Mouse (Mus musculus) neural tube, embryonic 15.5 days (tissue): ENCODE measurements around the gene Nup205. TPM values are rescaled to one million over a fixed set of nuclear protein-coding genes. Genes with fewer than 3 reads are reported as not detected.
"Not testable (repeated sequence)": the region's sequence is repeated elsewhere in the genome, so short reads cannot be mapped to it uniquely, and the experiment has no call there.

ENCODE experiments used
- ATAC-seq: fragments of 200-750 bp; cut with Nextera tagmentation; 2 replicates; pipeline ENCODE4 v1.8.0; 2017; ENCODE audit warnings: mild to moderate bottlenecking, moderate TSS enrichment, moderate library complexity; ENCODE audit not compliant: low FRiP score
- H3K27ac ChIP-seq: fragments of 300-500 bp; sonication (generic); replicated peaks from 2 replicates; pipeline ENCODE4 v1.5.1; 2015; ENCODE audit warnings: mild to moderate bottlenecking, inconsistent platforms
- H3K27me3 ChIP-seq: fragments of 300-500 bp; sonication (generic); replicated peaks from 2 replicates; pipeline ENCODE4 v1.6.1; 2015; ENCODE audit warnings: inconsistent platforms
- H3K36me3 ChIP-seq: fragments of 300-500 bp; sonication (generic); 2 replicates; pipeline ENCODE4 v1.6.1; 2015; ENCODE audit warnings: inconsistent platforms
- H3K4me1 ChIP-seq: fragments of 300-500 bp; sonication (generic); 2 replicates; pipeline ENCODE4 v1.6.1; 2015; ENCODE audit warnings: inconsistent platforms
- H3K4me2 ChIP-seq: fragments of 300-500 bp; sonication (generic); 2 replicates; pipeline ENCODE4 v1.6.1; 2015; ENCODE audit warnings: inconsistent platforms, mild to moderate bottlenecking, moderate library complexity
- H3K4me3 ChIP-seq: fragments of 300-500 bp; sonication (generic); replicated peaks from 2 replicates; pipeline ENCODE4 v1.5.1; 2015; ENCODE audit warnings: mild to moderate bottlenecking, inconsistent platforms
- H3K9ac ChIP-seq: fragments of 300-500 bp; sonication (generic); replicated peaks from 2 replicates; pipeline ENCODE4 v1.6.1; 2015; ENCODE audit warnings: mild to moderate bottlenecking, inconsistent platforms
- H3K9me3 ChIP-seq: fragments of 300-500 bp; sonication (generic); replicated peaks from 2 replicates; pipeline ENCODE4 v1.6.1; 2016; ENCODE audit warnings: inconsistent platforms
- WGBS: fragments of 180-500 bp; shearing (Covaris S2); methylation state at CpG from one replicate; pipeline ENCODE4 v1.1.7; 2015; ENCODE audit warnings: mixed read lengths; 5-methylcytosine and 5-hydroxymethylcytosine counted together
- polyA plus RNA-seq: library from polyadenylated mRNA; unstranded; fragments of >200 nt; fragmentation: Nextera tagmentation; extraction: Ambion mirVana; gene quantifications from 2 replicates; pipeline ENCODE4 v1.2.1, GENCODE M21; 2015

Gene Nup205
- 17.8 and 20.7 TPM in 2 replicates for polyA plus RNA-seq

DNA sequence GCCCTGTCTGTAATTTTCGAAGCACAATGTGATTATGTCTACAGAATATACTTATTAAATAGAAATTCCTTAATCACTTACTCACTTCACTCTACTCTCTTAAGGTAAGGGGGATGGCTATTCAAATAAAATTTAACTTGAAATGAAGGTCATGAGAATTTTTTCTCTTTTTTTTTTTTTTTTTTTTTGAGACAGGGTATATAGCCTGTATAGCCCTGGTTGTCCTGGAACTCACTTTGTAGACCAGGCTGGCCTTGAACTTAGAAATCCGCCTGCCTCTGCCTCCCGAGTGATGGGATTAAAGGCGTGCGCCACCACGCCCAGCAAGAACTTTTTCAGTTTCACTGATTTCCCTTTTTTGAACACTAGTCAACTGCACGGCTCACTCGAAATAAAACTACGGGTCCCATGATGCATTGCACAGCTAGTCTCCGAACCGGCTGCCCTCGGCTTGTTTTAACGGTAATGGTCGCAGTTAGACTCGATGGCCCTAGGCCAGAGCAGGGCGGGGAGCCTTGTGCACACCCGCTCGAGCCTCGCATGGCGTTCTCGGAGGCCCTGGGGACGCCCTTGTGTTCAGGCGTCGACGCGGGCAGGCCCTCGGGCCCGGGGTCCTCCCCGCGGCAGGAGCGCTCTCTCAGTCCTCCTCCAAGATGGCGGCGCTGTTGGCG, at the start of gene Nup205:
Gene Nup205 (plus strand): TSS at position 443 of the 671 bp plus-strand sequence.
- Histone ChIP-seq H3K36me3 (no peaks in the 10 kb centered on the region), H3K9me3 (no peaks in the 10 kb centered on the region)
- peak; percentile 95 for ATAC-seq

DNA sequence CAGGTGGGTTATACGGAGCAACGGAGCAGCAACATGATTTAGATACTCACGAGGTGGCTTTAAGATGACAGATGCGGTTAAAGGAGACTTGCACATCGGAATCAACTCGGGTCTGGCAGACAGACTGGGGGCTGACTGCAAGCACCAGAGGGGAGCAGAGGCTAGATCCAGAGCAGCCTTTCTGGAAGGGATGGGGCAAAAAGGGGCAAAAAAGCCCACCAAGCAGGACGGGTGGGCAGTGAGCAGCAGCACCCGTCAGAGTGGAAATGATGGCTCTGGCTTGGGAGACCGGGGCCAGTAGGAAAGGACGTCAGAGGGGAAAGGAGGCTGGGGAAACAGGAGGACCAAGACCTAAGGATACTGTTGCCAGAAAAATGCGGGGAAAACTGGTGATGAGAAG, 44.4 kb upstream of the Nup205 start:
- H3K27ac ChIP-seq, result peak overlapping the region; percentile 91
- H3K9me3 ChIP-seq, result no peaks in the 10 kb centered on the region
- WGBS, result under 1% methylated on average over 11 of the region's 11 CpGs
- peaks cover 23% of the 10 kb centered on the region for H3K4me1 ChIP-seq
- peak overlapping the region; percentile 83 for H3K4me3 ChIP-seq
- H3K9ac ChIP-seq, result peak overlapping the region; percentile 74
- H3K36me3 ChIP-seq, result no peaks in the 10 kb centered on the region
- ATAC-seq, result peak; percentile 12; the same call in 1 of the 2 replicates
- peak overlapping the region; percentile 87 for H3K4me2 ChIP-seq
- H3K27me3 ChIP-seq, result no peaks in the 10 kb centered on the region

More for the DNA sequence above, at the start of gene Nup205:
- WGBS, result 3% methylated on average over 34 of the region's 34 CpGs
- Histone ChIP-seq H3K27me3 (no peaks in the 10 kb centered on the region), H3K4me1 (peaks cover 6% of the 10 kb centered on the region), H3K9ac (peak within 1 kb of the TSS; percentile 77), H3K4me3 (peak within 1 kb of the TSS; percentile 92), H3K4me2 (peak within 1 kb of the TSS; percentile 79), H3K27ac (peak within 1 kb of the TSS; percentile 99)

DNA sequence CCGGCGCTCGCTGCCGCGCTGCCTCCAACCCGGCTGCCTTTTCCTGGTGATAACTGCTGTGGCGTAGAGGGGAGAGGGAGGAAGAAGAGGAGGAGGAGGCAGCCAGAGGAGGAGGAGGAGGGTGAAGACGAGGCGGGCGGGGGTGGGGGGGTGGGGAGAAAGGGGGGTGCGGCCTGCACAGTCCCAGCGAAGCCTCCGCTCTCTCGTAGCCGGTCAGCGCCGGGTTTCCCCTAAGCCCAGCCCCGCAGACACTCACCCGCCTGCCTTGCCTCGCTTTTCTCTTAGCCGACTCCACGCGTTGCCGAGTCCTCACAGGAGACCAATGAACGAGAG, 44.0 kb upstream of the Nup205 start:
- Histone ChIP-seq H3K4me3 (peak overlapping the region; percentile 83), H3K9ac (peak overlapping the region; percentile 74), H3K27me3 (no peaks in the 10 kb centered on the region), H3K4me1 (peaks cover 23% of the 10 kb centered on the region), H3K9me3 (no peaks in the 10 kb centered on the region), H3K36me3 (no peaks in the 10 kb centered on the region), H3K27ac (peak overlapping the region; percentile 91), H3K4me2 (peak overlapping the region; percentile 87)
- peak; percentile 90 for ATAC-seq
- WGBS, result under 1% methylated on average over 19 of the region's 25 CpGs

DNA sequence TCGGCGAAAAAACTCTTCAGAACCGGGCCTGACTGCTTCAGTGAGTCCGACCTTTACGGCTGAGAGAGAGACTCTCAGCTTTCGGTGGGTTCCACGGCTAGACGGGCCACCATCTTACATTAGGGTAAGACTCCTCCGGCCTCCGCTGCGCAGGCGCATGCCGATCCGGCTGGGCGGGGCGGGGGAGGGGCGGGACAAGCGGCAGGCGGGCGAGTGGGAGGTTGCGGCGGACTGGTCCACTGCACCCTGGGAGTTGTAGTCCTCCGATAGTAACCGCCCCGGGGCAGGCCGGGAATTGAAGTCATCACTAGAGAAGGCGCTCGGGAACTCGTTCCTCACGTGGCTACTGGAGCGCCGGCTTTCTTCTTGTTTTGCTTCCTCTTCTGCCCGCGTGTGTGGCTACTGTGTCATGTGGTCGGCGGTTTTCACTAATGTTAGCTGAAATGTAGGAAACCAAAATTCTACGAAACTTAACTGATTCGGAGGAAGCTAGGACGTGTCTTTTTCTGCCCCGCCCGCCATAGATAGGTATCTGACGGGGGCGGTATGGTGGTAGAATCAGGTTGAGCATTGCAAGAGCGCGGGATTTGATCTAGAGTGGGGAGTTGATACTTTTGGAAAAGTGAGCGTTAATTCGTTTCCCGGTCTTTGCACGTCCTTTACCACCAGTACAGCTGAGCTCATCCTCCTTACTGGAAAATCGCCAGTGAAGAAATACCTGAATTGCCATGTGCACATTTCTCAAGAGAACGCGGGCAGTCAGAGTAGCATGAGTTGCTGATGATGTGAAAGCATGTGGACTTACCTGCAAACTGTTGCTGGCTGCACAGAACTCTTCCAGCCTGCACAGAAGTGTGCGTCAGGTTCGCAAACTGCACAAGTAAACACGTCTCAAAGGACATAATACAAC, 43.4 kb upstream of the Nup205 start, which contains the start of gene Cnot4:
Gene Cnot4 (minus strand): TSS at position 146 of the 910 bp plus-strand sequence.
- peak within 1 kb of the TSS; percentile 91 for H3K27ac ChIP-seq
- H3K9me3 ChIP-seq, result no peaks in the 10 kb centered on the region
- H3K4me2 ChIP-seq, result peak within 1 kb of the TSS; percentile 87
- H3K4me3 ChIP-seq, result peak within 1 kb of the TSS; percentile 83
- under 1% methylated on average over 53 of the region's 55 CpGs for WGBS
- H3K9ac ChIP-seq, result peak within 1 kb of the TSS; percentile 74
- H3K27me3 ChIP-seq, result no peaks in the 10 kb centered on the region
- ATAC-seq, result peak; percentile 99
- H3K36me3 ChIP-seq, result no peaks in the 10 kb centered on the region
- peaks cover 23% of the 10 kb centered on the region for H3K4me1 ChIP-seq

DNA sequence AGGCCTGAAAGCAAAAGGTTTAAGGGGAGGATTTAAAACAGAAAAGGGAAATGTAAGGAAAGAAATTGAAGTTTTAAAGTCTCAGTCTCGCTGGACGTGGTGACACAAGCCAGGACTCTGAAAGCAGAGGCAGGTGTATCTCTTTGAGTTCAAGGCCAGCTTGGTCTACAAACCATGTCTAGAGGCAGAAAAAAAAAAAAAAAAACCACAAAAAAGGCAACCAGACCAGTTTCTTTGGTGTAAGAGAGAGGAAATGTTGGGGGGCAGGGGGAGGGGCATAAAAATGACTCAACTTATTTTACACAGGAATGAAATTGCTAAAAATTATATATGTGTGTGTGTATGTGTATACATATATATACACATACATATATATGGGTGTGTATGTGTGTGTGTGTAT, 42.4 kb upstream of the Nup205 start:
- Histone ChIP-seq H3K9ac (no peak overlapping the region), H3K9me3 (no peaks in the 10 kb centered on the region), H3K36me3 (no peaks in the 10 kb centered on the region), H3K27me3 (no peaks in the 10 kb centered on the region), H3K4me1 (peaks cover 23% of the 10 kb centered on the region), H3K4me2 (peak overlapping the region; percentile 80), H3K4me3 (peak overlapping the region; percentile 83; the same call in 1 of the 2 replicates), H3K27ac (no peak overlapping the region)
- ATAC-seq, result no peak
- WGBS, result 67% methylated on average over 2 of the region's 2 CpGs

DNA sequence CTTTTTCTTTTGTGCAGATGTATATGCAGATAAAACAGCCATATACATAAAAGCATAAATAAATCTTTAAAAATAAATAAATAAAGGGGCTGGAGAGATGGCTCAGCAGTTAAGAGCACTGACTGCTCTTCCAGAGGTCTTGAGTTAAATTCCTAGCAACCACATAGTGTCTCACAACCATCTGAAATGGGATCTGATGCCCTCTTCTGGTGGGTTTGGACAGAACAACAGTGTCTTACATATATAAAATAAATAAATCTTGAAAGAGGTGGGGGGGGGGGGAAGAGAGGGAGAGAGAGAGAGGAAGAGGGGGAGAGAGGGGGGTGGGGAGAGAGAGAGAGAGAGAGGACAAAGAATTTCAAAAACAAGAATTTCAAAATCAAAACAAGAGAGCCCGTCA, 36.9 kb upstream of the Nup205 start:
- H3K4me3 ChIP-seq, result no peak overlapping the region
- H3K4me2 ChIP-seq, result no peak overlapping the region
- no peak overlapping the region for H3K9ac ChIP-seq
- ATAC-seq, result no peak
- no peaks in the 10 kb centered on the region for H3K36me3 ChIP-seq
- no peak overlapping the region for H3K27ac ChIP-seq
- no peaks in the 10 kb centered on the region for H3K9me3 ChIP-seq
- 88% methylated on average over 1 of the region's 1 CpGs for WGBS
- H3K27me3 ChIP-seq, result no peaks in the 10 kb centered on the region
- no peaks in the 10 kb centered on the region for H3K4me1 ChIP-seq

DNA sequence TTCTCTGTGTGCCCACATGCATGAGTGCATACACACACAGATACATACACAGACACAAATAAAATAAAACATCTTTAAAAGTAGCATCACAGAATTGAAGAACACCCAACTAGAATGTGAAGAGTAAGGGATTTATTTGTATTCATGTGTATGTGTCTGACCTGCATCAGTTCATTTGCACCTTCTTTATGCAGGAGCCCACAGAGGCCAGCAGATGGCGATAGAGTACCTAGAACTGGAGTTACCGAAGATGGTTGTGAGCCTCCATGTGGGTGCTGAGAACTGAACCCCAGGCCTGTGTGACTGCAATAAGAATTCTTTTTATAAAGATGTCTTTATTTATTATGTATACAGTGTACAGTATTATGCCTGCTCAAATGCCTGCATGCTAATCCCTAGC, 31.7 kb upstream of the Nup205 start:
- WGBS, result 89% methylated on average over 2 of the region's 2 CpGs
- Histone ChIP-seq H3K9ac (no peak overlapping the region), H3K27ac (no peak overlapping the region), H3K36me3 (no peaks in the 10 kb centered on the region), H3K9me3 (no peaks in the 10 kb centered on the region), H3K4me3 (no peak overlapping the region), H3K4me1 (no peaks in the 10 kb centered on the region), H3K4me2 (no peak overlapping the region), H3K27me3 (no peaks in the 10 kb centered on the region)
- no peak for ATAC-seq

DNA sequence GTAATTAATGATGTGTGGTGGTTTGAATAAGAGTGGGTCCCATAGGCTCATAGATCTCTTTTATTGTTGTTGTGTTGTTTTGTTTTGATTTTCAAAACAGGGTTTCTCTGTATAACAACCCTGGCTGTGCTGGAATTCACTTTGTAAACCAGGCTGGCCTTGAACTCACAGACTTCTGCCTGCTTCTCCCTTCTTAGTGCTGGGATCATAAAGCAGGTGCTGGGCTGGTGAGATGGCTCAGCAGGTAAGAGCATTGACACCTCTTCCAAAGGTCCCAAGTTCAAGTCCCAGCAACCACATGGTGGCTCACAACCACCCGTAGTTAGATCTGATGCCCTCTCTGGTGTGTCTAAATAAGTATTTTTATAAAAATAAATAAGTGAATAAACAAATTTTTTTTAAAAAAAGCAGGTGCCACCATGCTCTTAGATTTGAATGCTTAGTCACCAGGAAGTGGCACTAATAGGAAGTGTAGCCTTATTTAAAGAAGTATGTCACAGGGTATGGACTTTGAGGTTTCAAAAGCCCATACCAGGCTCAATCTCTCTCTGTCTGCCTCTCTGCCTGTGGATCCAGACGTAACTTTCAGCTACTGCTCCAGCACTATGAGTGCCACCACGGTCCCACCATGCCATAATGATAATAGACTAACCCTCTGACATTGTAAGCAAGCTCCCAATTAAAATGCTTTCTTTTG, 29.3 kb upstream of the Nup205 start:
- H3K4me2 ChIP-seq, result no peak overlapping the region
- H3K36me3 ChIP-seq, result no peaks in the 10 kb centered on the region
- H3K9ac ChIP-seq, result no peak overlapping the region
- 89% methylated on average over 3 of the region's 3 CpGs for WGBS
- H3K27ac ChIP-seq, result no peak overlapping the region
- no peak overlapping the region for H3K4me3 ChIP-seq
- H3K27me3 ChIP-seq, result no peaks in the 10 kb centered on the region
- H3K9me3 ChIP-seq, result no peaks in the 10 kb centered on the region
- ATAC-seq, result no peak
- H3K4me1 ChIP-seq, result no peaks in the 10 kb centered on the region

DNA sequence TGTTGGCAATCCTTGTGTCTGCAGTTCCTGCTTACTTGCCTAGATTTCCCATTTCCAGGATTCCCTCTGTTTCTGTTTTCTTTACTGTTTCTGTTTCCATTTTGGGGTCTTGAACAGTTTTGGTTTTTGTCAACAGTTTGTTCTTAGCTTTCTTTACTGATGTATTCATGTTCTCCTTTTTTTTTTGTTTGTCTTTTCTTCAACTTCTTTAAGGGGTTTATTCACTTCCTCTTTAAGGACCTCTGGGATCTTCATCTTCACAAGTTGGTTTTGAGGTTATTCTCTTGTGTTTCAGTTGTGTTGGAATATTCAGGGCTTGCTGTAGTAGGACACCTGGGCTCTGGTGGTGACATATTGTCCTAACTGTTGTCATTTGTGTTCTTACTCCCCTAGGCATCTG, 22.7 kb upstream of the Nup205 start:
- no peak for ATAC-seq
- H3K27me3 ChIP-seq, result no peaks in the 10 kb centered on the region
- no peaks in the 10 kb centered on the region for H3K36me3 ChIP-seq
- H3K27ac ChIP-seq, result no peak overlapping the region
- no peak overlapping the region for H3K4me2 ChIP-seq
- no peaks in the 10 kb centered on the region for H3K4me1 ChIP-seq
- no peaks in the 10 kb centered on the region for H3K9me3 ChIP-seq
- H3K9ac ChIP-seq, result no peak overlapping the region
- no peak overlapping the region for H3K4me3 ChIP-seq

DNA sequence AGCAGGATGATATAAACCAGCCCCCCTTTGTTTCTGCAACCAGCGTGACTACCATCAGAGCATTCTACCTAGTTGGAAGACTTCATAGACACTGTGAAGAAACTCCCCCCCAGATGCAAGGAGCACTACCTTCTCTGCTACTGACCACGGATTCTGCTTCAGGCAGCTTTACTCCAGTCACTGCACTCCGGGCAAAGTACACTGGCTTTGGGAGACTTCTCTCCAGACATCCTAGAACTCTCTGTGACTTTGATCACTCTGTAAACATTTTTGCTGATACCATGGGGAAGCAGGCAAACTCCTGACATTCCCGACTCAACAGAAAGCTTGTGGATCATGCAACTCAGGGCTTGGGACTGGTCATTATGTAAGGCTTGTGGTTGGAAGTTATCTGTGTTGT, 8.0 kb upstream of the Nup205 start:
- no peak overlapping the region for H3K4me2 ChIP-seq
- 79% methylated on average over 4 of the region's 4 CpGs for WGBS
- no peak overlapping the region for H3K27ac ChIP-seq
- no peaks in the 10 kb centered on the region for H3K9me3 ChIP-seq
- ATAC-seq, result no peak
- H3K27me3 ChIP-seq, result no peaks in the 10 kb centered on the region
- no peak overlapping the region for H3K9ac ChIP-seq
- H3K36me3 ChIP-seq, result no peaks in the 10 kb centered on the region
- H3K4me3 ChIP-seq, result no peak overlapping the region
- H3K4me1 ChIP-seq, result no peaks in the 10 kb centered on the region

DNA sequence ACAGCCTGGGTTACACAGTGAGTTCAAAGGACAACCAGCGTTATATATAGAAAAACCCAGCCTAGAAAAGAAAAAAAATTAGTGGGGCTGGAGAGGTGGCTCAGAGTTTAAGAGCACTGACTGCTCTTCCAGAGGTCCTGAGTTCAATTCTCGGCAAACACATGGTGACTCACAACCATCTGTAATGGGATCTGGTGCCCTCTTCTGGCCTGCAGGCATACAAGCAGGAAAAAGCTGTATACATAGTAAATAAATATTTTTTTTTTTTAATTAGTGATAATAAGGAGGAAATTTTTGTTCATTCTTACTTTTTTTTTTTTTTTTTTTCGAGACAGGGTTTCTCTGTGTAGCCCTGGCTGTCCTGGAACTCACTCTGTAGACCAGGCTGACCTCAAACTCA, 5.2 kb upstream of the Nup205 start:
- H3K4me2 ChIP-seq, H3K9ac ChIP-seq, H3K36me3 ChIP-seq, H3K9me3 ChIP-seq, H3K27me3 ChIP-seq, H3K4me1 ChIP-seq, H3K4me3 ChIP-seq, H3K27ac ChIP-seq, ATAC-seq: not testable (repeated sequence)
- WGBS, result 67% methylated on average over 3 of the region's 3 CpGs
